Mouse (Mus musculus) liver, embryonic 14.5 days (tissue): ENCODE results near the gene Piezo1.

Source experiments
- CTCF ChIP-seq: IDR thresholded peaks from 2 replicates; pipeline ENCODE4 v1.5.1; 2016; ENCODE audit warnings: antibody characterized with exemption, low read depth, control low read depth
- EP300 ChIP-seq: IDR thresholded peaks from 2 replicates; pipeline ENCODE4 v1.6.1; 2016; ENCODE audit warnings: antibody characterized with exemption, low read depth

GRCm38 (mm10) chr8:122580926-122581325 lies 29.8 kb upstream of the Piezo1 start:
- no peak for TF ChIP-seq CTCF
- TF ChIP-seq EP300, result no peak
